Mouse (Mus musculus) limb, embryonic 11.5 days (tissue): Measurements from ENCODE around the gene Snapc4. TPM values are rescaled to one million over a fixed set of nuclear protein-coding genes. Genes with fewer than 3 reads are reported as not detected.
"Not testable (repeated sequence)": the region's sequence is repeated elsewhere in the genome, so short reads cannot be mapped to it uniquely, and the experiment has no call there.

Experiments
- ATAC-seq: fragments of 200-750 bp; cut with Nextera tagmentation; 2 replicates; pipeline ENCODE4 v1.8.0; 2017; ENCODE audit warnings: low read depth; ENCODE audit not compliant: insufficient number of reproducible peaks, low FRiP score, low TSS enrichment
- DNase-seq: peaks from one replicate; pipeline ENCODE4 v3.0.0-alpha.2; 2015; ENCODE audit warnings: low spot score
- H3K27ac ChIP-seq: fragments of 300-500 bp; sonication (generic); replicated peaks from 2 replicates; pipeline ENCODE4 v1.5.1; 2014; ENCODE audit warnings: low read depth, mild to moderate bottlenecking, low read length
- H3K27me3 ChIP-seq: fragments of 300-500 bp; sonication (generic); 2 replicates; pipeline ENCODE4 v1.6.1; 2014; ENCODE audit warnings: mild to moderate bottlenecking, low read length, mixed read lengths; ENCODE audit not compliant: control insufficient read depth, insufficient read depth
- H3K36me3 ChIP-seq: fragments of 300-500 bp; sonication (generic); 2 replicates; pipeline ENCODE4 v1.6.1; 2014; ENCODE audit warnings: mild to moderate bottlenecking, low read length, moderate library complexity, mixed read lengths; ENCODE audit not compliant: control insufficient read depth, insufficient read depth
- H3K4me1 ChIP-seq: fragments of 300-500 bp; sonication (generic); 2 replicates; pipeline ENCODE4 v1.6.1; 2014; ENCODE audit warnings: low read length, mixed read lengths; ENCODE audit not compliant: control insufficient read depth, insufficient read depth
- H3K4me2 ChIP-seq: fragments of 300-500 bp; sonication (generic); 2 replicates; pipeline ENCODE4 v1.6.1; 2014; ENCODE audit warnings: low read depth, mild to moderate bottlenecking, moderate library complexity; ENCODE audit not compliant: severe bottlenecking
- H3K4me3 ChIP-seq: fragments of 300-500 bp; sonication (generic); 2 replicates; pipeline ENCODE4 v1.5.1; 2014; ENCODE audit warnings: low read depth, low read length
- H3K9ac ChIP-seq: fragments of 300-500 bp; sonication (generic); 2 replicates; pipeline ENCODE4 v1.6.1; 2014; ENCODE audit warnings: mild to moderate bottlenecking, low read length
- H3K9me3 ChIP-seq: fragments of 300-500 bp; sonication (generic); 2 replicates; pipeline ENCODE4 v1.6.1; 2016; ENCODE audit warnings: low read length; ENCODE audit not compliant: control insufficient read depth
- WGBS: fragments of 180-500 bp; shearing (Covaris S2); extraction: QIAGEN DNeasy Blood & Tissue Kit; methylation state at CpG from one replicate; pipeline ENCODE4 v1.1.7; 2014; 5-methylcytosine and 5-hydroxymethylcytosine counted together
- polyA plus RNA-seq: library from polyadenylated mRNA; unstranded; fragments of >200 nt; fragmentation: Nextera tagmentation; extraction: Ambion mirVana; gene quantifications from 2 replicates; pipeline ENCODE4 v1.2.1, GENCODE M21; 2014

Gene Snapc4
- polyA plus RNA-seq, 1 experiment from 2014 or later: 25.3 TPM

DNA sequence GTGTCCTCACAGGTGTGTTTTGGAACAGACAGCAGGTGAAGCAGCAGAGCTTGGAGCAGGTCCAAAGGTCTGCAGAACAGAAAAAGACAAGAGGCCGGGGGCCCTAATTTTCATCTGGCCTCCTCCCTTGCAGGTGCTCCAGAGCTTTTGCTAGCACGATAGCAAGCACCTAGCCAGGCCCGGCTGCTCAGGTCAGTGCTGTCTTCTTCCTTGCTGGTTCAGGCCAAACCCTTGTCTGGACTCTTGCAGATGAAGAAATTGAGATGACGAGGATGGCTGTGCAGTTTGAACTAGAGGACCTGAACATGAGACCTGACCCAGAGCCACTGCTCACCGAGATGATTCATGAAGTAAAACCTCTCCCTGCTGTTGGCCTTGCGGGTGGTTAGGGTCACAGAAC is 11.2 kb upstream of the Snapc4 start:
- Histone ChIP-seq H3K27me3 (no peaks in the 10 kb centered on the region), H3K9ac (no peak overlapping the region), H3K4me3 (no peak overlapping the region), H3K4me2 (no peak overlapping the region), H3K4me1 (peaks cover 2% of the 10 kb centered on the region; the same call in 1 of the 2 replicates), H3K9me3 (no peaks in the 10 kb centered on the region), H3K27ac (no peak overlapping the region), H3K36me3 (peaks cover 46% of the 10 kb centered on the region)
- ATAC-seq: no peak
- no peak for DNase-seq
- 90% methylated on average over 6 of the region's 6 CpGs for WGBS

DNA sequence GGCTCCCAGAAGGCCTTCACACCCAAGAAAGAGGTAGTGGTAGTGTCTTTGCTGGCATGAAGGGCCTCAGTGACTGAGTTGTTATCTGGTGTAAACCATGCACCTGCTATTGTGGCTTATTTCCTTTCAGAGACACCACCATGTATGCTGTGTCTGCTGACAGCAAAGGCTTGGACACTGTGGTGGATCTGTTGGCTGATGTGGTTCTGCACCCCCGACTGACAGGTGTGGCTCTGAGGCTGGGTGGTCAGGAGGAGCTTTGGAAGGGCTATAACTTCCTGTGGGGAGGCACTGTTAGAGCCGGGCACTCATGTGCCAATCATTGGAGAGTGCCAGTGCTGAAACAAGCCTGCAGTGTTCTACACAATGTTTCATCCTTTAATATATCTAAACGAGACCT is 10.5 kb upstream of the Snapc4 start:
- H3K27ac ChIP-seq: no peak overlapping the region
- H3K9ac ChIP-seq: no peak overlapping the region
- ATAC-seq: no peak
- no peak for DNase-seq
- peaks cover 45% of the 10 kb centered on the region for H3K36me3 ChIP-seq
- H3K9me3 ChIP-seq: no peaks in the 10 kb centered on the region
- WGBS: 82% methylated on average over 3 of the region's 3 CpGs
- H3K4me2 ChIP-seq: no peak overlapping the region
- H3K4me3 ChIP-seq: no peak overlapping the region; the same call in 1 of the 2 replicates
- no peaks in the 10 kb centered on the region for H3K27me3 ChIP-seq
- H3K4me1 ChIP-seq: peaks cover 2% of the 10 kb centered on the region; the same call in 1 of the 2 replicates

DNA sequence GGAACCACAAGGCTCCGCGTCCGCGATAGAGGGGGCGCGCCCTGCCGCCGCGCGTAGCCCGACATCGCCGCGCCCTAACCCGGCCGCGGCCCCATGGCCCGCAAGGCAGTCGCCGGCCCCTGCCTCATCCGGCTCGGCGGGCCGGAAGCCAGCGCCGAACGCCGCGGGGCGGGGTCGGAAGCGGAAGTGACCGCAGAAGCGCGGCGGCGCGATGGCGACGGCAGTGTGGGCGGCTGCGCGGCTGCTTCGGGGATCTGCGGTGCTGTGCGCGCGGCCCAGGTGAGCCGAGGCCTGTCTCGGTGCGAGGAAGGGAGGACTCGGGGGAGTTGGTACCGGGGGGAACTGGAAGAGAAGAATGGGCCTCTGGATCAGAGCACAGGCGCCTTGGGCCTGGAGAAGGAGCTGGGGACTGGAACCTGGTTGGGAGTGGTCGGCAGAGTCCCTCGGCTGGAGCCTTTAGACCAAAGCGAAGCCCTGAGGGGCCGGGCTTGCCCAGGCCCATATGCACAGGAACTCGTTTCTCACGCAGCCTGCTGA is 8.8 kb upstream of the Snapc4 start, which contains the start of the genes Entr1 and Pmpca:
TSS of gene Entr1 (minus strand) at position 163 of the 537 bp plus-strand sequence.
TSS of gene Pmpca (plus strand) at position 186 of the 537 bp plus-strand sequence.
- under 1% methylated on average over 60 of the region's 60 CpGs for WGBS
- H3K27me3 ChIP-seq: no peaks in the 10 kb centered on the region
- H3K9me3 ChIP-seq: no peaks in the 10 kb centered on the region
- H3K9ac ChIP-seq: peak within 1 kb of the TSS; percentile 91
- peak within 1 kb of the TSS; percentile 55; the same call in 1 of the 2 replicates for H3K27ac ChIP-seq
- H3K36me3 ChIP-seq: peaks cover 39% of the 10 kb centered on the region
- peaks cover 2% of the 10 kb centered on the region; the same call in 1 of the 2 replicates for H3K4me1 ChIP-seq
- H3K4me3 ChIP-seq: peak within 1 kb of the TSS; percentile 86
- ATAC-seq (peak; percentile 87), DNase-seq (peak; percentile 86)
- H3K4me2 ChIP-seq: peak within 1 kb of the TSS; percentile 94

DNA sequence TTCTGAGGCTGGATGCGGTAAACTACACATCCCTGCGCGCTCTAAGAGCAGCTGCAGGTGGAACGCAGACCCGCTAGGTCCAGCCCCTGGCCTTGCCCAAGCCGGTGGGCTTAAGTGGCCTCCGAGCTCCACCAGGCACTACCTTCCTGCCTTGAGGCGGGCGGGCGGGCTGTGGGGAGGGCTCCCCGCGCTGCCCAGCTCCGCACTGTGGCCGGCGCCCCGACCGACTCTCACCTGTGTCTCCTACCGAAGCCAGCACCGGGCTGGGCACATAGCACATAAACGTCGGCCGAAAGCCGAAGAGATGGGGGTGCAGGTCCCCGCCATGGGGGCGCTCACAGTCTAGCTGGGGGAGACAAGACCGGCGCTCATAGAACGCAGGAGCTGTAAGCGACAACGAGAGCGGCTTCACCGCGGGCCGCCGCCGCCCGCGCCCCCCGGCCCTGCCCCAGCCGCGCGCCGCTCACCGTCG is 8.3 kb upstream of the Snapc4 start:
- Histone ChIP-seq H3K4me3 (peak overlapping the region; percentile 86), H3K36me3 (peaks cover 40% of the 10 kb centered on the region), H3K4me2 (peak overlapping the region; percentile 94), H3K9ac (peak overlapping the region; percentile 91), H3K27ac (peak overlapping the region; percentile 55; the same call in 1 of the 2 replicates), H3K9me3 (no peaks in the 10 kb centered on the region), H3K27me3 (no peaks in the 10 kb centered on the region), H3K4me1 (peaks cover 2% of the 10 kb centered on the region; the same call in 1 of the 2 replicates)
- DNase-seq: no peak
- under 1% methylated on average over 43 of the region's 45 CpGs for WGBS
- peak; percentile 15 for ATAC-seq

DNA sequence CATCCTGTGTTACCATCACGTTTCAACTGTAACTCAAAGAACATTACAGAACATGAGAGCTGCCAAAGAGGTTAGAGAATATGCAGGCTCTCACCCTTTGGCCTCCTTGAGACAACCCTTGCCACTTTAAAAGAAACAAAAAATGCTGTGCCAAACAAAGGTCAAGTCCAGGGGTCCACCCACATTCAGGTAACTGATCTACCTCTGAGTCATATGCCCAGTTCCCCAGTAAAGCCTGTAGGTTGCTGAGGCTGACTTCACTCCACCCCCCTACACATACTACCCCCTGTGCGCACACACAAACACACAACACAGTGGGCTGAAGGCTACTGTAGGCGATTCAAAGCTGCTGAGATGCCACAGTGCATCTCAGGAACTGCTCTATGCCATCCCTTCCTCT is 7.3 kb upstream of the Snapc4 start:
- Histone ChIP-seq H3K27ac (no peak overlapping the region), H3K4me1 (peaks cover 2% of the 10 kb centered on the region; the same call in 1 of the 2 replicates), H3K36me3 (peaks cover 37% of the 10 kb centered on the region), H3K4me2 (peak overlapping the region; percentile 94), H3K9ac (no peak overlapping the region; the same call in 1 of the 2 replicates), H3K9me3 (no peaks in the 10 kb centered on the region), H3K27me3 (no peaks in the 10 kb centered on the region), H3K4me3 (peak overlapping the region; percentile 86)
- ATAC-seq (no peak), DNase-seq (no peak)
- WGBS: 86% methylated on average over 3 of the region's 3 CpGs

DNA sequence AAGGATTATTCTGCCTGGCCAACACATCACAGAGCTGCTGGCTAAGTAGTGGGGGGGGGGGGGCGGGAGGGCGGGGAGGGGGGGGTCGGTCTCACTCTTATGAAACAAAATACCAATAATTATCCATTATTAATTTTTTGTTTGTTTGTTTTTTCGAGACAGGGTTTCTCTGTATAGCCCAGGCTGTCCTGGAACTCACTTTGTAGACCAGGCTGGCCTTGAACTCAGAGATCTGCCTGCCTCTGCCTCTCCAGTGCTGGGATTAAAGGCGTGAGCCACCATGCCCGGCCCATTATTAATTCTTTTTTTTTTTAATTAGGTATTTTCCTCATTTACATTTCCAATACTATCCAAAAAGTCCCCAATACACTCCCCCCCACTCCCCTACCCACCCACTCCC is 418 bp upstream of the Snapc4 start:
- H3K9ac ChIP-seq, ATAC-seq, H3K27me3 ChIP-seq, H3K27ac ChIP-seq, H3K4me1 ChIP-seq, DNase-seq, H3K9me3 ChIP-seq: not testable (repeated sequence)
- 28% methylated on average over 6 of the region's 6 CpGs for WGBS
- Histone ChIP-seq H3K4me2 (peak overlapping the region; percentile 89), H3K4me3 (peak overlapping the region; percentile 83), H3K36me3 (peaks cover 25% of the 10 kb centered on the region)

DNA sequence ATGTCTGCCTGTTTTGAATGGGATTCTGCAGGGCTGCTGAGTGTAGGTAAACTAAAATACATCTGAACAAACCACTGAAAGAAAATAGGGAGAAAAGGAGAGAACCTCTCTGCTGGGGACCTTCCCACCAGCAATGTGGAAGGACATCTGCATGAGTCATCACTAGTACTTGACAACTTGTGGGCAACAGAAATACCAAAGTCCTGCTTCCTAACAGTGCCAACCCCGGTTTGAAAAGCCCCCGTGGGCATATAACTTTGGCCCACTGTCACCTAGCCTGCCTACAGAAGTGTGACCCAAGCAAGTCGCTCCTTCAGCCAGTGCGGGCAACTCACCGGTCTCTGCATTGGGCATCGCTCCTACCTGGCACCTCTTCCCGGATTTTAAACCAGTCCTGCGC is 8.1 kb downstream of the Snapc4 start:
- ATAC-seq (no peak), DNase-seq (no peak)
- Histone ChIP-seq H3K9ac (no peak overlapping the region), H3K4me1 (no peaks in the 10 kb centered on the region), H3K9me3 (no peaks in the 10 kb centered on the region), H3K27me3 (no peaks in the 10 kb centered on the region), H3K4me3 (no peak overlapping the region), H3K36me3 (peaks cover 33% of the 10 kb centered on the region), H3K27ac (no peak overlapping the region), H3K4me2 (no peak overlapping the region)
- WGBS: 97% methylated on average over 8 of the region's 8 CpGs

DNA sequence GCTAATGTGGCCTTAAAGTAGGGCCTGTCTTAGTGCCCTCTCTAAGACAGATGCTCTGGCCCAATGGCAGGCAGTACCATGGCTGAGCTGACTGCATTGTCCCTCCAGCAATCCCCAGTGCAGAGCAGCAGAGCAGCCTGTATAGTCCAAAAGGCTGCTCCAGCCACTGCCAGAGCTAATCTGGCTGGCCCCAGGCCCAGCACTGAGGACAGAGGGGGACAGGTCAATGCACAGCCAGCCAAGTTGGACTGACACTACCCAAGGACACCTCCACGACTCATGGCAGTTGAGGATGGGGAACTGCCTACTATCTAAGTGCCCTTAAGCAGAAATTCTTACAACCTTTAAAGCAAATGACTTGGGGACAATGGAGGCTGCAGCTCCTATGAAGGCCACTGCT is 11.9 kb downstream of the Snapc4 start:
- Histone ChIP-seq H3K4me1 (no peaks in the 10 kb centered on the region), H3K36me3 (peaks cover 33% of the 10 kb centered on the region), H3K4me2 (no peak overlapping the region), H3K27me3 (no peaks in the 10 kb centered on the region), H3K27ac (no peak overlapping the region), H3K4me3 (no peak overlapping the region), H3K9me3 (no peaks in the 10 kb centered on the region), H3K9ac (no peak overlapping the region)
- DNase-seq (no peak), ATAC-seq (no peak)
- WGBS: 78% methylated on average over 1 of the region's 1 CpGs
